In genomic region chr3:138523956-138524355, GRCm38 (mm10) we compare ENCODE assay signal across 15 mouse cellular contexts.
"Had no signal": no experiment of that assay in that cellular context is flagged by ENCODE, and none has a peak within 500 bp of the region (broad histone marks: within the 10 kb centered on the region; RNA-seq: fewer than 3 reads in every experiment).

No protein-coding gene starts in this region.

- H3K4me3 ChIP-seq: midbrain, embryonic 10.5 days; midbrain, embryonic 12.5 days; neural tube, embryonic 12.5 days; stomach, embryonic 15.5 days had no signal

- H3K4me2 ChIP-seq: lung, embryonic 14.5 days; midbrain, embryonic 12.5 days; neural tube, embryonic 12.5 days; stomach, embryonic 15.5 days had no signal

- DNase-seq: lung, adult 18-20 months; lung, embryonic 14.5 days; lung, postnatal 10 days; lung, postnatal 4 days; midbrain, embryonic 14.5 days; right cerebral cortex, postnatal 14 days; thymus, adult 2 months; thymus, postnatal 25 days; thymus, postnatal 4 days had no signal

- H3K9me3 ChIP-seq: midbrain, embryonic 10.5 days; midbrain, embryonic 12.5 days; neural tube, embryonic 12.5 days; stomach, embryonic 15.5 days had no signal

- ATAC-seq: midbrain, embryonic 16.5 days had no signal

- H3K9ac ChIP-seq: lung, embryonic 14.5 days; midbrain, embryonic 12.5 days; neural tube, embryonic 12.5 days; stomach, embryonic 15.5 days had no signal

- H3K27ac ChIP-seq: midbrain, embryonic 10.5 days; midbrain, embryonic 12.5 days; neural tube, embryonic 12.5 days; stomach, embryonic 15.5 days; stomach, postnatal 0 days had no signal

- H3K27me3 ChIP-seq: neural tube, embryonic 12.5 days; stomach, embryonic 15.5 days had no signal

- H3K36me3 ChIP-seq: midbrain, embryonic 10.5 days; midbrain, embryonic 12.5 days; neural tube, embryonic 12.5 days; stomach, embryonic 15.5 days had no signal
